Mouse (Mus musculus): Measurements from ENCODE around the gene Ptcd3. TPM values are rescaled to one million over a fixed set of nuclear protein-coding genes. Genes with fewer than 3 reads are reported as not detected.
"Not testable (repeated sequence)": the region's sequence is repeated elsewhere in the genome, so short reads cannot be mapped to it uniquely, and the experiment has no call there.

Gene Ptcd3
- polyA plus RNA-seq, 1 experiment from 2014 or later: 112 TPM

DNA sequence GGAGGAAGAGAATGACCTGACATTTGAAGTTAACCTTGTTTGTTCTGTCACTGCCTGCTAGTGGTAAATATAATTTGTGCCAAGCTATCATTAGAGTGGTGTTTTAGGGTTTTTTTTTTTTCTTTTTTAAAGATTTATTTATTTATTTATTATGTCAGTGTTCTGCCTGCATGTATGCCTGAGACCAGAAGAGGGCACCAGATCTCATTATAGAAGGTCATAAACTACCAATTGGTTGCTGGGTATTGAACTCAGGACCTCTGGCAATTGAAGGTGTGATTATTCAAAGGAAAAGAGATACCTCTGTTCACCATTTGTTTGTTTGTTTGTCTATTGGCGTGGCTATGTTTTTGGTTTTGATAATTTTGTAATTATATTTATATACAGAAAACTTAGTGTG lies 39.7 kb downstream of the Ptcd3 start:
- no peak overlapping the region for H3K4me2 ChIP-seq (ENCODE audit: low read length)
- H3K9ac ChIP-seq (ENCODE audit: low read length): no peak overlapping the region
- H3K36me3 ChIP-seq (ENCODE audit: control insufficient read depth, insufficient read depth, low read length): peaks cover 90% of the 10 kb centered on the region
- no peak overlapping the region for H3K27ac ChIP-seq (replicated peaks in 1 of 2; ENCODE audit: control insufficient read depth in 1 of 2, insufficient read depth in 1 of 2, low read depth in 2 of 2, low read length in 2 of 2)
- no peaks in the 10 kb centered on the region for H3K27me3 ChIP-seq (ENCODE audit: control insufficient read depth, insufficient read depth, low read length)
- 89% methylated on average over 1 of the region's 1 CpGs for WGBS
- H3K4me1 ChIP-seq (ENCODE audit: control insufficient read depth in 2 of 2, insufficient read depth in 2 of 2, low read length in 2 of 2): no peaks in the 10 kb centered on the region
- no peaks in the 10 kb centered on the region; the same call in 1 of the 2 replicates for H3K9me3 ChIP-seq (ENCODE audit: control insufficient read depth, low read length)
- H3K4me3 ChIP-seq (ENCODE audit: control insufficient read depth in 1 of 2, insufficient read depth in 1 of 2, low read depth in 1 of 2, low read length in 2 of 2): no peak overlapping the region
- ATAC-seq (ENCODE audit: insufficient number of reproducible peaks, insufficient read depth, low FRiP score, low read depth): no peak

DNA sequence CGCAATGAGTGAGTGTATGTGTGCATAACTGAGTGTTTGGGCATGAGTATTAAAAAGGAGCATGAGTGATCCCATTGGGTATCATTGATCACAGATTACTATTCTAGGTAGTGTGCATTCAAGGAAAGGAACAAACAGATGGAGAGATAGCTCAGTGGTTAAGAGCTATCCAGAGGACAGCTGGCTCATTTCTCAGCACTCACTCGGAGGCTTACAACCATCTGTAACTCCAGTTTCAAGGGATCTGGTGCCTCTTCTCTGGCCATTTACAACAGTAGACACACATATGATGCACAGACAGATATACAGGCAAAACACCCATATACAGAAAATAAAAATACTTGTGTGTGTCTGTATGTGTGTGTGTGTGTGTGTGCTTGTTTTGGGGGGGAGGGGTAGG lies 40.8 kb downstream of the Ptcd3 start:
- ATAC-seq (ENCODE audit: insufficient number of reproducible peaks, insufficient read depth, low FRiP score, low read depth): no peak
- 91% methylated on average over 2 of the region's 2 CpGs for WGBS

DNA sequence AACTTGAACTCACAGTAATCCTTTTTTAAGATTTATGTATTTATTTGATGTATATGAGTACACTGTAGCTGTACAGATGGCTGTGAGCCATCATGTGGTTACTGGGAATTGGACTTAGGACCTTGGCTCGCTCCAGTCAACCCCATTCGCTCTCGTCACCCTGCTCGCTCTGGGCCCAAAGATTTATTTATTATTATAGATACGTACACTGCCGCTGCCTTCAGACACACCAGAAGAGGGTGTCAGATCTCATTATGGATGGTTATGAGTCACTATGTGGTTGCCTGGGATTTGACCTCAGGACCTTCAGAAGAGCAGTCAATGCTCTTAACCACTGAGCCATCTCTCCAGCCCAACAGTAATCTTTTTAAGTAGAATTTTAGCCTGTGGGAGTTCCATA lies 61.6 kb downstream of the Ptcd3 start:
- H3K36me3 ChIP-seq (ENCODE audit: control insufficient read depth, insufficient read depth, low read length): peaks cover 66% of the 10 kb centered on the region
- WGBS: 95% methylated on average over 6 of the region's 6 CpGs

More for the DNA sequence above, 40.8 kb downstream of the Ptcd3 start:
- no peaks in the 10 kb centered on the region; the same call in 1 of the 2 replicates for H3K9me3 ChIP-seq (ENCODE audit: control insufficient read depth, low read length)
- H3K27ac ChIP-seq (replicated peaks in 1 of 2; ENCODE audit: control insufficient read depth in 1 of 2, insufficient read depth in 1 of 2, low read depth in 2 of 2, low read length in 2 of 2): no peak overlapping the region
- peaks cover 90% of the 10 kb centered on the region for H3K36me3 ChIP-seq (ENCODE audit: control insufficient read depth, insufficient read depth, low read length)
- no peak overlapping the region for H3K9ac ChIP-seq (ENCODE audit: low read length)
- no peak overlapping the region for H3K4me2 ChIP-seq (ENCODE audit: low read length)
- no peak overlapping the region for H3K4me3 ChIP-seq (ENCODE audit: control insufficient read depth in 1 of 2, insufficient read depth in 1 of 2, low read depth in 1 of 2, low read length in 2 of 2)
- no peaks in the 10 kb centered on the region for H3K4me1 ChIP-seq (ENCODE audit: control insufficient read depth in 2 of 2, insufficient read depth in 2 of 2, low read length in 2 of 2)
- H3K27me3 ChIP-seq (ENCODE audit: control insufficient read depth, insufficient read depth, low read length): no peaks in the 10 kb centered on the region

GRCm38 (mm10) chr6:71840597-71841290 lies 67.8 kb downstream of the Ptcd3 start:
- Histone ChIP-seq H3K27ac (replicated peaks in 1 of 2; ENCODE audit: control insufficient read depth in 1 of 2, insufficient read depth in 1 of 2, low read depth in 2 of 2, low read length in 2 of 2) (no peak overlapping the region), H3K9ac (ENCODE audit: low read length) (no peak overlapping the region), H3K27me3 (ENCODE audit: control insufficient read depth, insufficient read depth, low read length) (no peaks in the 10 kb centered on the region), H3K36me3 (ENCODE audit: control insufficient read depth, insufficient read depth, low read length) (peaks cover 14% of the 10 kb centered on the region), H3K4me3 (ENCODE audit: control insufficient read depth in 1 of 2, insufficient read depth in 1 of 2, low read depth in 1 of 2, low read length in 2 of 2) (no peak overlapping the region), H3K9me3 (ENCODE audit: control insufficient read depth, low read length) (no peaks in the 10 kb centered on the region), H3K4me2 (ENCODE audit: low read length) (no peak overlapping the region), H3K4me1 (ENCODE audit: control insufficient read depth in 2 of 2, insufficient read depth in 2 of 2, low read length in 2 of 2) (no peaks in the 10 kb centered on the region)
- no peak for ATAC-seq (ENCODE audit: insufficient number of reproducible peaks, insufficient read depth, low FRiP score, low read depth)
- WGBS: 97% methylated on average over 1 of the region's 1 CpGs

More for the DNA sequence above, 61.6 kb downstream of the Ptcd3 start:
- not testable (repeated sequence) for H3K27ac ChIP-seq (replicated peaks in 1 of 2; ENCODE audit: control insufficient read depth in 1 of 2, insufficient read depth in 1 of 2, low read depth in 2 of 2, low read length in 2 of 2); H3K9ac ChIP-seq (ENCODE audit: low read length); ATAC-seq (ENCODE audit: insufficient number of reproducible peaks, insufficient read depth, low FRiP score, low read depth); H3K9me3 ChIP-seq (ENCODE audit: control insufficient read depth, low read length); H3K4me2 ChIP-seq (ENCODE audit: low read length); H3K4me1 ChIP-seq (ENCODE audit: control insufficient read depth in 2 of 2, insufficient read depth in 2 of 2, low read length in 2 of 2); H3K27me3 ChIP-seq (ENCODE audit: control insufficient read depth, insufficient read depth, low read length); H3K4me3 ChIP-seq (ENCODE audit: control insufficient read depth in 1 of 2, insufficient read depth in 1 of 2, low read depth in 1 of 2, low read length in 2 of 2)

DNA sequence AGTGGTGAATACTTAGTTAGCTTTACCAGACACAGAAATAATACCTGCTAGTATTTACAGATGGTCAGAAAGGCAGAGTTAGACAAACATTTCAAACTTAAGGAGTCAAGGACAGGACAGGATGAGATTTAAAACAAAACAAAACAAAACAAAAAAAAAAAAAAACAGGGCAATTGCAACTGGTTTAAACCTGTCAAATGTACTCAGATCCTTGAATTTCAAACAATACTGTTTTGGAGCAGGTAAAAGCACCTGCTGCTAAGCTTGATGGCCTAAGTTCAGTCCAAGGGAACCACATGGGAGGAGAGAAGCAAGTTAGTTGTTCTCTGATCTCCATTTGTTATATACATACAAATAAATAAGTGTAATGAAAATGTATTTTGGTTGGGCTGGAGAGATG lies 68.7 kb downstream of the Ptcd3 start:
- H3K4me1 ChIP-seq (ENCODE audit: control insufficient read depth in 2 of 2, insufficient read depth in 2 of 2, low read length in 2 of 2): no peaks in the 10 kb centered on the region
- no peak overlapping the region for H3K4me3 ChIP-seq (ENCODE audit: control insufficient read depth in 1 of 2, insufficient read depth in 1 of 2, low read depth in 1 of 2, low read length in 2 of 2)
- no peak for ATAC-seq (ENCODE audit: insufficient number of reproducible peaks, insufficient read depth, low FRiP score, low read depth)
- H3K9ac ChIP-seq (ENCODE audit: low read length): no peak overlapping the region
- H3K4me2 ChIP-seq (ENCODE audit: low read length): no peak overlapping the region
- H3K36me3 ChIP-seq (ENCODE audit: control insufficient read depth, insufficient read depth, low read length): peaks cover 5% of the 10 kb centered on the region
- no peaks in the 10 kb centered on the region for H3K9me3 ChIP-seq (ENCODE audit: control insufficient read depth, low read length)
- H3K27me3 ChIP-seq (ENCODE audit: control insufficient read depth, insufficient read depth, low read length): no peaks in the 10 kb centered on the region
- H3K27ac ChIP-seq (replicated peaks in 1 of 2; ENCODE audit: control insufficient read depth in 1 of 2, insufficient read depth in 1 of 2, low read depth in 2 of 2, low read length in 2 of 2): no peak overlapping the region

- no peak overlapping the region for H3K4me3 ChIP-seq (ENCODE audit: control insufficient read depth in 1 of 2, insufficient read depth in 1 of 2, low read depth in 1 of 2, low read length in 2 of 2)
- H3K27me3 ChIP-seq (ENCODE audit: control insufficient read depth, insufficient read depth, low read length): no peaks in the 10 kb centered on the region
- peaks cover 0 to 10% of the 10 kb centered on the region in 2 experiments; a peak in 2 of 4 replicates for H3K4me1 ChIP-seq (ENCODE audit: control insufficient read depth in 2 of 2, insufficient read depth in 2 of 2, low read length in 2 of 2)
- no peak for ATAC-seq (ENCODE audit: insufficient number of reproducible peaks, insufficient read depth, low FRiP score, low read depth)
- peaks cover 8% of the 10 kb centered on the region; the same call in 1 of the 2 replicates for H3K36me3 ChIP-seq (ENCODE audit: control insufficient read depth, insufficient read depth, low read length)
- H3K9me3 ChIP-seq (ENCODE audit: control insufficient read depth, low read length): no peaks in the 10 kb centered on the region
- H3K9ac ChIP-seq (ENCODE audit: low read length): no peak overlapping the region
- WGBS: 54% methylated on average over 2 of the region's 2 CpGs
- H3K27ac ChIP-seq (replicated peaks in 1 of 2; ENCODE audit: control insufficient read depth in 1 of 2, insufficient read depth in 1 of 2, low read depth in 2 of 2, low read length in 2 of 2): no peak overlapping the region
- H3K4me2 ChIP-seq (ENCODE audit: low read length): no peak overlapping the region
These were observed 71.7 kb downstream of the Ptcd3 start for GRCm38 (mm10) chr6:71836811-71837210.

- peak overlapping the region; percentile 94 for H3K9ac ChIP-seq (ENCODE audit: low read length)
- peak; percentile 99 for ATAC-seq (ENCODE audit: insufficient number of reproducible peaks, insufficient read depth, low FRiP score, low read depth)
- peak overlapping the region; percentile 87 to 95 for H3K27ac ChIP-seq (replicated peaks in 1 of 2; ENCODE audit: control insufficient read depth in 1 of 2, insufficient read depth in 1 of 2, low read depth in 2 of 2, low read length in 2 of 2)
- H3K4me2 ChIP-seq (ENCODE audit: low read length): peak overlapping the region; percentile 80
- H3K9me3 ChIP-seq (ENCODE audit: control insufficient read depth, low read length): no peaks in the 10 kb centered on the region
- peaks cover 0 to 15% of the 10 kb centered on the region in 2 experiments; a peak in 2 of 4 replicates for H3K4me1 ChIP-seq (ENCODE audit: control insufficient read depth in 2 of 2, insufficient read depth in 2 of 2, low read length in 2 of 2)
- H3K4me3 ChIP-seq (ENCODE audit: control insufficient read depth in 1 of 2, insufficient read depth in 1 of 2, low read depth in 1 of 2, low read length in 2 of 2): peak overlapping the region; percentile 82 to 90
- H3K36me3 ChIP-seq (ENCODE audit: control insufficient read depth, insufficient read depth, low read length): peaks cover 8% of the 10 kb centered on the region; the same call in 1 of the 2 replicates
- H3K27me3 ChIP-seq (ENCODE audit: control insufficient read depth, insufficient read depth, low read length): no peaks in the 10 kb centered on the region
- under 1% methylated on average over 21 of the region's 21 CpGs for WGBS
These were observed 77.0 kb downstream of the Ptcd3 start for GRCm38 (mm10) chr6:71831581-71831960.

Data from heart, embryonic 14.5 days (tissue).